Mouse (Mus musculus) embryo, embryonic 11.5 days (tissue): ENCODE data around the gene Olfr126.

Experiments
- DNase-seq: peaks from one replicate; pipeline ENCODE4 v3.0.0-alpha.2; 2012; ENCODE audit warnings: low read depth, low spot score

The Olfr126 gene

GRCm38 (mm10) chr17:37847183-37847582 is at the start of gene Olfr126:
Gene Olfr126 (plus strand): TSS chr17:37847483.
- no peak for DNase-seq

DNA sequence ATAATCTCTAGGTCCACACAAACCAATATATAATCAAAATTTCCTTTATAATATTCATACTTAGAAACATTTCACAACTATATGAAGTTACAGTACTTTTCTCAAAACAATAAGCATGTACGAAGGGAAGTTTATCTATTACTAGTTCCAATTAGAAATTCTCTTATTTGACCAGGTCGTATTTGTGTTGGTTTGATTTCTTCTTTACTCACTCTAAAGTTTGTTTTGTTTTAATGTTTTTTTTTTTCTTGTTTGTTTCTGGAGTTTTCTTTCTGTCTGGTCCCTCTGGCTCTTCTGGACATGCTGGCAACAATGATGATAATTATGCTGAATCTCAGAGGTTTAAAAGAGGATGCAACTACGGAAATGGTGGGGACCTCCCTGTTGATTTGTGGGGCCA is 47.7 kb upstream of the Olfr126 start, which contains the start of gene Olfr124:
Gene Olfr124, plus strand, starts transcription at position 301 of the 400 bp plus-strand sequence.
- no peak for DNase-seq

DNA sequence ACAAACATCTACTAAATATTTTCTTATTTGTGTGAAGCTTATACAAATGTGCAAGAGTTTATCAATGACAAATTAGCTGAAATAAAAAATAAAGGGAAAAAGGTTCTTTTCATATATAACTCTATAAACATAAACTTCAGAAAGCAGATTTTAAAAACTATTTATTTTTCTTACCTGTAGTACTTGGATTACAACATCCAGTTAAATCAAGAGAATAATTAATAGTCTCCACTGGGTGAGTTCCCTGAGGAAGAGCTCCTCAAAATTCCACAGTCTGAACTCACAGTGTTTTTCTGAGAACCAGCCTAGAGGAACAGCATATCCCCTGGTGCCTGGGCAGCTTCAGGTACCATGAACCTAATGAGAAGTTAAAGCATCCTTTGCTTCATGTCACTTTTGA is 14.6 kb upstream of the Olfr126 start, which contains the start of gene Olfr125:
Gene Olfr125, plus strand, starts transcription at position 301 of the 400 bp plus-strand sequence.
- DNase-seq, result no peak

- DNase-seq, result no peak
These were observed 16.6 kb downstream of the Olfr126 start for GRCm38 (mm10) chr17:37863901-37864300.

DNA sequence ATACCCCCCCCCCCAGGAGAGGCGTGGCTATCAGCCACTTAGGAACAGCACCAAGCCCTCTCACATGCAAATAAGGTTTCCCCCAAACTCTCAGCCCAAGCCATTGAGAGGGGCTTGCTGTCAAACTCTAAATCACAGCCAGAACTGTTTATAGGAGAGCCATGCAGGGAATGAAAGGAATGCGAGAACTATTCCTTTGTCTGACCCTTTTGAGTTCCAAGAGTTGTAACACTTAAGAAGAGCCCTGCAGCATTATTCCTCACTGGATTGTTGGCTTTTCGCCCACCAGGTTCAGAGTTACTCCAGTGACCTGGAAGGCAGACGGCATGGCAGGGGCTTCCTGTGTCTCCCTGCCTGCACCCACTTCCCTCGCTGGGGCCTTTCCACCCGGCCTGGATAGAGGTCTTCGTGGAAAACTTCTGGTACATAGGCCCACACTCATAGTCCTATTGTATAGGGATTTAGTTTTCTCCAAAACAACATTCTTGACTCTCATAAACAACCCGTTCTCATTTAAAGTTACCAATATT is 22.5 kb downstream of the Olfr126 start:
- DNase-seq, result no peak

DNA sequence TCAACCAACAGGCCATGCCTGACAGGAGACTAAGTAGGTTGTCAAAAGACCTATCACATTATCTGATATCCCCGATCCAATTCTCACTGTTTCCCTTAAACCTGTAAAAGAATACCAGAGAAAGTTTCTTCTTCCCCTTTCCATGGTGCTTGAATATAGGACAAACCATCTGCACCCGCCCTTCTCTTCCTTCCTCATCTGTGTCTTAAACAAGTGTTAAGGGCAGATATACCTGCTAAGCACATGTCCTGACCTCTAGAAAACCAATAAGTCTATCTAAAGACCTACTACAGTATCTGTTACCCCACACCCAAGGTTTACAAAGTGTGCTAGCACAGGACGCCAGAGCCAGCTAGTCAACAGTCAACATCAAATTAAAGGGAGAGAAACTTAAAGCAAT is 26.5 kb downstream of the Olfr126 start:
- no peak for DNase-seq

DNA sequence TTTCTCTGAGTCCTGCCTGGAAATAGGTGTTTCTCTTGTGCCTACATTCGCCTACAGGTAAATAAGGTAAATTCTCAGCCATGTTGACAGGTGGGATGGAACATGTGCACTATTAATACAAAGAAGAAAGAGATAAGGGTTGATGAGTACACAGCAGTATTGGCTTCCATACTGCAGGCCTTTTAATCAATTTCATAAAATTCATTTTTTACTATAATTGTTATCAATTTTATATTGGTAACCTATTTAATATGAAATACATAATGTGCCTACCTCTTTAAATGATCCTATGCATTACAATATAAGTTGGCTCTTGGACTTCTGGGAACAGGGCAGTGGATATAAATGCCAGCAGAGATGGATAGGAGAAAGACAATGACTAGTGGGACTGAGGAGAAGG is 52.9 kb downstream of the Olfr126 start, which contains the start of gene Olfr127:
Gene Olfr127, plus strand, starts transcription at position 301 of the 400 bp plus-strand sequence.
- DNase-seq, result no peak
